Mouse (Mus musculus) embryo, embryonic 11.5 days (tissue): ENCODE data around the gene Klhdc2.

Experiments used
- DNase-seq: peaks from one replicate; pipeline ENCODE4 v3.0.0-alpha.2; 2012; ENCODE audit warnings: low read depth, low spot score

Klhdc2 gene

DNA sequence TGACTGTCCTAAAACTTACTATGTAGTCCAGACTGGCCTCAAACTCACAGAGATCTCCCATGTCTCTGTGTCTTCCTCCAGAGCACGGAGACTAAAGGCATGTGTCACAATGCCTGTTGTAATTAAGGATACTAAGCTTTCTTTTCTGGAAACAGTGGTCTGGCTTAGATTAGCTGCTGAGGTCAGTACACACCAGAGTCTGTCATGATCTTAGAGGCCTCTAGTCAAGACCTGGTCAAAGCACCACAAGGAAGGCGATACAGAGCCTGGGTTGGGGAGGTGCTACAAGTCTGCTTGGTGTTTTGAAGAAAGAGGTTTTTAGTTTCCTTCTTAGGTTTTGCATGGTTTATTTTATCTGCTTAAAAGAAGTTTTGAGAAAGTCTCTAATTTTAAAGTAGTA is 3.9 kb downstream of the Klhdc2 start:
- no peak for DNase-seq

DNA sequence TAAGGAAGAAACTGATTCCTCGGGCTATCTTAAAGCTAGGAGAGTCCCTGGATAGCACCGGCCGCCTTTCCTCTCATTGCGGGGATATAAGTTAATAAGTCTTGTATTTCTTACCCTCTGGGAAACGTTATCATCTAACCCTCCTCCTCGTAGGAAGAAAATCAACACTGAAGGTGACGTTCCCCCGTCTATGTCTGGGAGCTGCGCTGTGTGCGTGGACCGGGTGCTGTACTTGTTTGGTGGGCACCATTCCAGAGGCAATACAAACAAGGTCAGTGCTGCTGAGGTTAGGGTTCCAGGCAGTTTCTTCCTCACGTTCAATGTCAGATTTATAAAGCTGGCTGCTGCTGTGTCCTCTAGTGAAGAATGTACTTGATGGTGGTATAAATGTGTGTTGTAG is 5.7 kb downstream of the Klhdc2 start:
- DNase-seq: no peak

DNA sequence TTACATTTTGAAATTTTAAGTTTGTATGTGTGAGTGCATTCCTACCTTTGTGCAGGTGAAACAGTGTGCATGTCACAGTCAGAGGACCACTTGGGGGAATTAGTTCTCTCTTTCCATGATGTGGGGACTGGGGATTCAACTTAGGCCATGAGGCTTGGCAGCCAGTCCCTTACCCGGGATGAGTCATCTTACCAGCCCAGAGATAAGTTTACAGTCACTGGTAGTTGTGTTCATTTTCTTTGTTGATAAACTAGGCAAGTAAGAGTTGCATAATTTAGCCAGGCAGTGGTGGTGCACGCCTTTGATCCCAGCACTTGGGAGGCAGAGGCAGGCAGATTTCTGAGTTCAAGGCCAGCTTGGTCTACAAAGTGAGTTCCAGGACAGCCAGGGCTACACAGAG is 7.6 kb downstream of the Klhdc2 start:
- DNase-seq: no peak

DNA sequence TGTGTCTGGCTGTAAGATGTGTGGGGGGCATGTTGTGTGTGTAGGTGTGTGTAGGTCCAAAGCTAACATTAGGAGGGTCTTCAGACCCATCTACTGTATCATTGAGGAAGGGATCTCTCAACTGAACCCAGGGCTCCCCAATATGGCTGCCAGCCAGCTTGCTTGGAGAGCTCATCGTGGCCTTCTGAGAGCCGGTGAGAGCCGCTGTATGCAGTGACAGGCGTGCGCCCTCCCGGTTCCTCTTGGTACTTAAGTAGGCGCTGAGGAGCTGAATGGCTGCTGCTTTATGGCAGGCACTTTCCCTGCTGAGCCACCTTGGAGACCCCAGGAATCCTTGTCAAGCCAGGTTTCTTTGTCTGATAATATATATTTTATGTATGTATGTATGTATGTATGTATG is 9.9 kb downstream of the Klhdc2 start:
- no peak for DNase-seq

DNA sequence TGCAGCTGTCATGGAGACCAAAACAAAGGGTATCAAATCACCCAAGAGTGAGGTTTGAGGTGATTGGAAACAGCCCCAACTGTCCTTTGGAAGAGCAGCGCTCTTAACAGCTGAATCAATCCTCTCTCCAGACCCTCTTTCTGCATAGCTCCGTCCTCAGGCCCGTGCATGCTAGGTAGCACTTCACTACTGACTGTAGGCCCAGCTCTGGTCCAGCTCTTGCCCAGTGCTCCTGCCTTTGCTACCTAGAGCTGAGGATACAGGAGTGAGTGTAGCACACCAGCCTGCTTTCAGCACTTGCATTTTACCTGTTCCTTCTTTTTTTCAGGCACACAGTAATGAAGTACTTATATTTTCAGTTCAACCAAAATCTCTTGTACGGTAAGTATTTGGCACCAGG is 13.2 kb downstream of the Klhdc2 start:
- DNase-seq: no peak

DNA sequence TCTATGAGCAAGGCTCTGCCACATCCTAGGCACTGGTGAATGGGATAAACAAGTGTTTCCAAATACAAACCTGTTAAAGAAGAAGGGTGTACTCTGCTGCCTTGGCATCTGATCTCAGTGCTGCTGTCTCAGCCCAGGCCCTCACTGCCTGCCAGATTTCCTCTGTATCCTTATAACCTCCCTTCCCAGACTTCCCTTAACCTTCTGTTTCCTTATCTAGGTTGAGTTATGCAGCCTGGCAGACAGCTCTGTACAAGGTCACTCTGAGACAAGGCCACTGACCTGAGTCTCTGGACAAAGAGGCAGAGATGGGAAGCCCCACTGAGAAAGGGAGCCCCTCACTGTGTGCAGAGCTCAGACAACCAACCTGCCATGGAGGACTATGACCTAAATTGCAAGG is 21.9 kb downstream of the Klhdc2 start:
- no peak for DNase-seq

DNA sequence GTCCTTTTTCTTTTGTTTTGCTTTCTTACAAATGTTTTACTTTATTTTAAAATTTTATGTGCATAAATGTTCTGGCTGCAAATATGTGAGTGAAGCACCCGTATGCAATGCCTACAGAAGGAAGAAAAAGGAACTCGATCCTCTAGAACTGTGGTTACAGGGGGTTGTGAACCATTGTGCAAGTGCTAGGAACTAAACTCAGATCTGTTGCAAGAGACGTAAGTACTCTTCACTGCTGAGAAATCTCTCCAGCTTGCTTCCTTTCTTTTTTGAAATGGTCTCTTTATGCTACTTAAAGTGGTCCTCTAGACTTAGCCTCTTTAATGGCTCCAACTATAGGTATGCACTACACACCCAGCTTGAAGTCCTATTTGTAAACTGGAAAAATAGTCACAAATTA is 34.7 kb downstream of the Klhdc2 start:
- DNase-seq: no peak

DNA sequence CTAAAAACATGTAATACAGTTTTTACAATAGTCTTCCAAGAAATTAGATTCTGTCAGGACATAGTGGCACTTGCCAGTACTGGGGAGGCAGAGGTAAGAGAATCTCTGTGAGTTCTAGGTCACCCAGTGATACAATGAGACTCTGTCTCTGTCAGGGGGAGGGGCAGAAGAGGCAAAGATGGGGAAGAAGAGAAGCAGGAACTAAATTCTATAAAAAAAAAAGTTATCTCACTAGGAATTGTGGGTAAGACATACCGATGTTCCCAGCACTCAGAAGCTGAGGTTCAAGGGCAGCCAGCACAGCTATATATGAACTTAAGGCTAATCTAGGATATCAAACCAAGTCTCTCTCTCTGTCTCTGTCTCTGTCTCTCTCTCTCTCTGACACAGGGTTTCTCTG is 35.7 kb downstream of the Klhdc2 start:
- no peak for DNase-seq

DNA sequence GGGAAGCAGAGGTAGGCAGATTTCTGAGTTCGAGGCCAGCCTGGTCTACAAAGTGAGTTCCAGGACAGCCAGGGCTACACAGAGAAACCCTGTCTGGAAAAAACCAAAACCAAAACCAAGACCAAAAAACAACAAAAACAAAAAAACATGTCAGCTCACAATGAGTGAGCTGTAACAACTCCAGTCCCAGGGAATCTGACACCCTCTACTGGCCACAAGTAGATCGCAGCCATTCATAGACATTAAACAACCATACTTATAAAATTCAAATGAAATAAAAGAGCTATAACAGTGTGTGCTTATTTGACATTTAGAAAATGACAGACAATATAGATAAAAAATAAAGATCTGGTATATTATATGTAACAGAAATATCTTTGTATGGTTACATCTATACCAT is 37.1 kb downstream of the Klhdc2 start:
- no peak for DNase-seq

DNA sequence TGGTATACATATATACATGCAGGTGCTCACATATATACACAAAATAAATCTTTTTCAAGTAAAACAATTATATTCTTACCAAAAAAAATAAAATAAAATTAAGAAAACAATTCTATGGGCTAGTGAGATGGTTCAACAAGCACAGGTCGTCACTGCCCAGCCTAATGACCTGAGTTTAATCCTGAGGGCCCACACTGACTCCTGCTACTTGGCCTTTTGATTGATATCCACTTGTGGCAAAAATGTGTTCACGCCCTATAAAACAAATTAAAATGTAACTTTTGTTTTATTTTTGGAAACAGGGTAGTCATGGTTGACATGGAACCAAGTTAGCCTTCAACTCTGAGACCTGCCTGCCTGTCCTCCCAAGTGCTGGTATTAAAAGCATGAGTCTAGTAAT is 53.4 kb downstream of the Klhdc2 start:
- no peak for DNase-seq

DNA sequence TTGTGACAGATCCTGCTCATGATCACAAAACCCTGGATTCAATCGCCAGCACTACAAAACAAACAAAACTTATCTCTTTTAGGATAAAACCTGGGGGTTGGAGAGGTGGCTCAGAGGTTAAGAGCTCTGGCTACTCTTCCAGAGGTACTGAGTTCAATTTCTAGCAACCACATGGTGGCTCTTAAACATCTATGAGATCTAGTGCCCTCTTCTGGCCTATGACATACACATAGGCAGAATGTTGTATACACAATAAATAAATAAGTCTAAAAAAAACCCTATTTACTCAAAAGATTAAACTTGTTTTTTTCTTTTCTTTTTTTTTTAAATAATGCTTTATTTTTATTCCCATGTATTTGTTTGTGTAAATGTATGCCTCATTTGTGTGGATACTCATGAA is 55.2 kb downstream of the Klhdc2 start:
- no peak for DNase-seq

DNA sequence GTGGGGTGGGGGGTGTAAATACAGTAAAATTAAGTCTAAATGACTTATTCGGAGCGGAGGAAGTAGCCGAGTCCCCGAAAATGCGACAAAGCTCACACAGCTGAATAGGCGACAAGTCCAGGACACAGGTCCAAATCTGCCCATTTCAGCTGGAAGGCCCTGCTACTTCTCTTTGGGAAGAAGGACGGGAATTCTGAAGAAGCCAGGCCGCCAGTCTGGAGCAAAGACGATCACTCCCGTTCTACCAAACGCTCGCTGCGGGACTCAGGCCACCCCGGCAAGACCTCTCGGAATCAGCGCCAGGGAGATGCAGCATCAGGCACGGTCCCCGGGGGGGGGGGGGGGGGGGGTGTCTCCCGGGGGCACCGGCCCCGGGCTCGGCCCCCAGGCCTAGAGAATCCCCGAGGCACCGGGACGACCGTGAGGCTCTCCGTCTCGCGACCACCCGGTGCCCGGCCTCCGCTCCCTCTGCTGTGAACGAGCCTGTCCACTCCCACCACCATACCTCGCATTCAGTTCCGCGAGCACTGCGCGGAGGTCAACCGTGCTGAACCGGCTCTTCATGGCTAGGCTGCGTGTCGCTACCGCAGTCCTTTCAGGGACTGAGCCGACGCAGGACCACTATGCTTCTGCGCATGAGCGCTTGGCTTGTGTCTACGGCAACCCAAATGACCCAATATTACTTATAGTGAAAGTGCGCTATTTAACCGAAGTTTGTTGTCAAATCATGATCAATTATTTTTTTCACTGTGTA is 60.2 kb downstream of the Klhdc2 start, which contains the start of gene Nemf:
Nemf (minus strand) TSS at position 620 of the 754 bp plus-strand sequence.
- peak; percentile 83 for DNase-seq

DNA sequence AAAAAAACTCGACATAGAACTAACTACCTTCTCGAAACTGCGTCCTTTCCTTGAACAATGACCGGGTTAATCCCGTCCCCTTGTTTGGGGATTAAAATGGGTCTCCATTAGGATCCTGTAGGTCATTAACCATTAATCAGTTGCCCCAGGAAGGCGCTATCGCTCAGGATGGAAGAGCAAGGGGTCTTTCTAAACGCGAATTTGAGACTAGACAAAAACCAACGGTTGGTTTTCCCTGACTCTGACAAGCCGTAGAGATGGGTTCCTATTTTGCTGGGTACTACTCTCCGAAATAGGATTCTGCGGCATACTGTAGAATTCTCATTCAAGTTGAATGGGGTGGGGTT is 60.8 kb downstream of the Klhdc2 start:
- DNase-seq: no peak
